Mouse (Mus musculus): Measurements from ENCODE around the gene Med27.

The Med27 gene

GRCm38 (mm10) chr2:29472952-29473437 is 126.4 kb downstream of the Med27 start:
- WGBS: 92% methylated on average over 4 of the region's 4 CpGs

GRCm38 (mm10) chr2:29473907-29474306 is 127.3 kb downstream of the Med27 start:
- WGBS: 74% methylated on average over 2 of the region's 2 CpGs

- 97% methylated on average over 1 of the region's 1 CpGs for WGBS
Observed at GRCm38 (mm10) chr2:29476702-29477101, 130.1 kb downstream of the Med27 start.

GRCm38 (mm10) chr2:29481856-29482255 is 135.2 kb downstream of the Med27 start:
- WGBS: 61% methylated on average over 8 of the region's 8 CpGs

- 72% methylated on average over 9 of the region's 9 CpGs for WGBS
Observed at GRCm38 (mm10) chr2:29482979-29483718, 136.5 kb downstream of the Med27 start.

GRCm38 (mm10) chr2:29485519-29485918 is 138.9 kb downstream of the Med27 start:
- 77% methylated on average over 2 of the region's 2 CpGs for WGBS

GRCm38 (mm10) chr2:29486491-29486890 is 139.9 kb downstream of the Med27 start:
- 67% methylated on average over 7 of the region's 7 CpGs for WGBS

- WGBS: 87% methylated on average over 2 of the region's 2 CpGs
Observed at GRCm38 (mm10) chr2:29487652-29488051, 141.0 kb downstream of the Med27 start.

GRCm38 (mm10) chr2:29488379-29489236 is 142.0 kb downstream of the Med27 start:
- 58% methylated on average over 13 of the region's 13 CpGs for WGBS

GRCm38 (mm10) chr2:29491656-29492055 is 145.0 kb downstream of the Med27 start:
- WGBS: 97% methylated on average over 6 of the region's 6 CpGs

- 60% methylated on average over 9 of the region's 9 CpGs for WGBS
Observed at GRCm38 (mm10) chr2:29493396-29494031, 146.9 kb downstream of the Med27 start.

GRCm38 (mm10) chr2:29495271-29495670 is 148.7 kb downstream of the Med27 start:
- WGBS: 78% methylated on average over 2 of the region's 2 CpGs

- 84% methylated on average over 9 of the region's 9 CpGs for WGBS
Observed at GRCm38 (mm10) chr2:29500601-29501350, 154.2 kb downstream of the Med27 start.

GRCm38 (mm10) chr2:29501381-29501780 is 154.8 kb downstream of the Med27 start:
- 88% methylated on average over 4 of the region's 4 CpGs for WGBS

GRCm38 (mm10) chr2:29504848-29505247 is 158.2 kb downstream of the Med27 start:
- WGBS: 82% methylated on average over 6 of the region's 6 CpGs

GRCm38 (mm10) chr2:29506411-29506810 is 159.8 kb downstream of the Med27 start:
- 70% methylated on average over 4 of the region's 4 CpGs for WGBS

- WGBS: 79% methylated on average over 7 of the region's 7 CpGs
Observed at GRCm38 (mm10) chr2:29513131-29513530, 166.5 kb downstream of the Med27 start.

- WGBS: 62% methylated on average over 6 of the region's 6 CpGs
Observed at GRCm38 (mm10) chr2:29514836-29515235, 168.2 kb downstream of the Med27 start.

- WGBS: 78% methylated on average over 4 of the region's 4 CpGs
Observed at GRCm38 (mm10) chr2:29515831-29516447, 169.3 kb downstream of the Med27 start.

- 72% methylated on average over 9 of the region's 9 CpGs for WGBS
Observed at GRCm38 (mm10) chr2:29516621-29517170, 170.1 kb downstream of the Med27 start.

GRCm38 (mm10) chr2:29519402-29519801 is 172.8 kb downstream of the Med27 start:
- 59% methylated on average over 3 of the region's 3 CpGs for WGBS
